Mouse (Mus musculus) right cerebral cortex, adult 2 months (tissue): ENCODE measurements around the gene Snap47.

Experiments used
- DNase-seq, 2 experiments: peaks; one replicate each; pipeline ENCODE4 v3.0.0; 2021 to 2022; ENCODE audit warnings: low spot score in 2 of 2

Snap47 gene

GRCm38 (mm10) chr11:59423010-59423588, 27.9 kb downstream of the Snap47 start:
- no peak for DNase-seq

GRCm38 (mm10) chr11:59421967-59422366, 29.0 kb downstream of the Snap47 start:
- no peak for DNase-seq

GRCm38 (mm10) chr11:59421436-59421835, 29.6 kb downstream of the Snap47 start:
- no peak for DNase-seq

GRCm38 (mm10) chr11:59418708-59419107, 32.3 kb downstream of the Snap47 start:
- DNase-seq, result no peak

- peak; percentile 38 to 39 for DNase-seq
These were observed 37.8 kb downstream of the Snap47 start for GRCm38 (mm10) chr11:59412999-59413863.

- no peak for DNase-seq
These were observed 38.9 kb downstream of the Snap47 start for GRCm38 (mm10) chr11:59412058-59412457.

- no peak for DNase-seq
These were observed 40.1 kb downstream of the Snap47 start for GRCm38 (mm10) chr11:59410851-59411250.

- DNase-seq, result no peak
These were observed 45.2 kb downstream of the Snap47 start for GRCm38 (mm10) chr11:59405761-59406160.

- no peak for DNase-seq
These were observed 50.1 kb downstream of the Snap47 start for GRCm38 (mm10) chr11:59400876-59401275.

GRCm38 (mm10) chr11:59399830-59400229, 51.2 kb downstream of the Snap47 start:
- no peak for DNase-seq

GRCm38 (mm10) chr11:59397536-59398371, 53.2 kb downstream of the Snap47 start:
- no peak for DNase-seq

GRCm38 (mm10) chr11:59394451-59394850, 56.5 kb downstream of the Snap47 start:
- DNase-seq, result no peak

- peak; percentile 48 to 49 for DNase-seq
These were observed 57.4 kb downstream of the Snap47 start for GRCm38 (mm10) chr11:59393591-59393990.

GRCm38 (mm10) chr11:59392300-59392699, 58.7 kb downstream of the Snap47 start:
- no peak for DNase-seq

- no peak for DNase-seq
These were observed 60.5 kb downstream of the Snap47 start for GRCm38 (mm10) chr11:59390470-59390869.

GRCm38 (mm10) chr11:59389617-59390016, 61.4 kb downstream of the Snap47 start:
- DNase-seq, result no peak

- DNase-seq, result no peak
These were observed 62.2 kb downstream of the Snap47 start for GRCm38 (mm10) chr11:59388806-59389205.

- no peak for DNase-seq
These were observed 63.5 kb downstream of the Snap47 start for GRCm38 (mm10) chr11:59387471-59387870.

GRCm38 (mm10) chr11:59385123-59385522, 65.9 kb downstream of the Snap47 start:
- no peak for DNase-seq

- no peak for DNase-seq
These were observed 66.5 kb downstream of the Snap47 start for GRCm38 (mm10) chr11:59384441-59384959.

- DNase-seq, result no peak
These were observed 71.4 kb downstream of the Snap47 start for GRCm38 (mm10) chr11:59379547-59379946.

GRCm38 (mm10) chr11:59377999-59378398, 73.0 kb downstream of the Snap47 start:
- no peak for DNase-seq
